Comparison of ENCODE assay signal across 8 mouse cellular contexts in genomic region chr12:28751508-28752263, GRCm38 (mm10). TPM values are rescaled to one million over a fixed set of nuclear protein-coding genes. Genes with fewer than 3 reads are reported as not detected.
A peak's percentile ranks its signal among the peaks of the same experiment; 100 is the strongest.
DNase-seq lines count a peak whose midpoint lies in the region; ATAC-seq and TF ChIP-seq lines count a peak whose summit lies in the region.

Gene Eipr1 (plus strand): TSS chr12:28751803.

- WGBS in heart, embryonic 11.5 days (ENCODE audit: insufficient replicate concordance): 4% methylated on average over 36 of the region's 36 CpGs
- WGBS in kidney, embryonic 16.5 days: 4% methylated on average over 36 of the region's 36 CpGs
- 3% methylated on average over 36 of the region's 36 CpGs for WGBS in liver, adult 2 months

- peaks cover 33% of the 10 kb centered on the region for H3K79me2 ChIP-seq in C2C12 (ENCODE audit: control insufficient read depth, insufficient read depth)
- H3K79me2 ChIP-seq in liver, adult 2 months (ENCODE audit: control insufficient read depth, insufficient read depth, low read length): peaks cover 15% of the 10 kb centered on the region; the same call in 1 of the 2 replicates
- H3K79me2 ChIP-seq in myocyte (ENCODE audit: control insufficient read depth, insufficient read depth): peaks cover 20% of the 10 kb centered on the region

- H3K36me3 ChIP-seq in C2C12 (ENCODE audit: control insufficient read depth, insufficient read depth) (no peaks in the 10 kb centered on the region), myocyte (ENCODE audit: control insufficient read depth, insufficient read depth) (no peaks in the 10 kb centered on the region)
- peaks cover 14% of the 10 kb centered on the region for H3K36me3 ChIP-seq in erythroblast, embryonic 14.5 days (ENCODE audit: control insufficient read depth)
- no peaks in the 10 kb centered on the region for H3K36me3 ChIP-seq in heart, embryonic 11.5 days (ENCODE audit: control insufficient read depth, insufficient read depth, low read length)
- peaks cover 5% of the 10 kb centered on the region for H3K36me3 ChIP-seq in kidney, embryonic 16.5 days (ENCODE audit: insufficient read depth, low read length)
- H3K36me3 ChIP-seq in liver, adult 2 months (ENCODE audit: control insufficient read depth, insufficient read depth, low read length): no peaks in the 10 kb centered on the region
- no peaks in the 10 kb centered on the region for H3K36me3 ChIP-seq in splenic B cell, adult 2 months (ENCODE audit: control insufficient read depth, insufficient read depth, low read length, poor library complexity, severe bottlenecking)

- peak within 1 kb of the TSS; percentile 59 for H3K4me3 ChIP-seq in C2C12 (ENCODE audit: insufficient read depth, poor library complexity, severe bottlenecking)
- peak within 1 kb of the TSS; percentile 73 for H3K4me3 ChIP-seq in erythroblast, embryonic 14.5 days (replicated peaks)
- peak within 1 kb of the TSS; percentile 83 for H3K4me3 ChIP-seq in heart, embryonic 11.5 days (ENCODE audit: low read depth, low read length)
- peak within 1 kb of the TSS; percentile 81 for H3K4me3 ChIP-seq in kidney, embryonic 16.5 days (ENCODE audit: low read length)
- H3K4me3 ChIP-seq in liver, adult 2 months (ENCODE audit: insufficient read depth, low read depth, low read length): peak within 1 kb of the TSS; percentile 74
- peak within 1 kb of the TSS; percentile 60 for H3K4me3 ChIP-seq in myocyte

- H3ac ChIP-seq in C2C12 (ENCODE audit: control insufficient read depth, insufficient read length, low read depth) (peak within 1 kb of the TSS; percentile 98), myocyte (ENCODE audit: control insufficient read depth, insufficient read length) (no peak within 1 kb of the TSS)

- H3K27ac ChIP-seq in heart, embryonic 11.5 days (ENCODE audit: low read depth, low read length): peak within 1 kb of the TSS; percentile 30; the same call in 1 of the 2 replicates
- H3K27ac ChIP-seq in kidney, embryonic 16.5 days (ENCODE audit: low read length): peak within 1 kb of the TSS; percentile 36; the same call in 1 of the 2 replicates
- peak within 1 kb of the TSS; percentile 32; the same call in 1 of the 2 replicates for H3K27ac ChIP-seq in liver, adult 2 months (replicated peaks; ENCODE audit: insufficient read depth, low read depth, low read length)

- no peak for TF ChIP-seq POLR2A in brain, embryonic 14.5 days (IDR thresholded peaks at IDR 0.05; ENCODE audit: borderline replicate concordance, extremely low read depth, insufficient read depth, insufficient read length, poor library complexity, severe bottlenecking)
- TF ChIP-seq POLR2A in liver, adult 2 months (IDR thresholded peaks at IDR 0.05; ENCODE audit: extremely low read depth, insufficient read depth, low read length): no peak
- no peak for TF ChIP-seq POLR2A in myocyte (IDR thresholded peaks at IDR 0.05; ENCODE audit: insufficient read length, low read depth)

- H3K27me3 ChIP-seq in C2C12 (ENCODE audit: control insufficient read depth, insufficient read depth, insufficient read length): no peaks in the 10 kb centered on the region
- no peaks in the 10 kb centered on the region for H3K27me3 ChIP-seq in erythroblast, embryonic 14.5 days (ENCODE audit: control insufficient read depth)
- no peaks in the 10 kb centered on the region for H3K27me3 ChIP-seq in heart, embryonic 11.5 days (ENCODE audit: control insufficient read depth, insufficient read depth, low read length)
- H3K27me3 ChIP-seq in kidney, embryonic 16.5 days (ENCODE audit: insufficient read depth, low read length): no peaks in the 10 kb centered on the region
- no peaks in the 10 kb centered on the region for H3K27me3 ChIP-seq in liver, adult 2 months (ENCODE audit: control insufficient read depth, insufficient read depth, low read length)
- H3K27me3 ChIP-seq in myocyte (ENCODE audit: control insufficient read depth, insufficient read depth, insufficient read length): no peaks in the 10 kb centered on the region
- no peaks in the 10 kb centered on the region for H3K27me3 ChIP-seq in splenic B cell, adult 2 months (ENCODE audit: control insufficient read depth, insufficient read depth, low read length, poor library complexity, severe bottlenecking)

- peak; percentile 81 for ATAC-seq in heart, embryonic 11.5 days (replicated peaks; ENCODE audit: insufficient number of reproducible peaks, low FRiP score, low TSS enrichment)
- peak; percentile 84 for ATAC-seq in kidney, embryonic 16.5 days (ENCODE audit: low FRiP score, low TSS enrichment)

- peak within 1 kb of the TSS; percentile 79 for H3K9ac ChIP-seq in heart, embryonic 11.5 days (ENCODE audit: low read depth, low read length)
- peak within 1 kb of the TSS; percentile 80 for H3K9ac ChIP-seq in kidney, embryonic 16.5 days (replicated peaks; ENCODE audit: low read length)
- H3K9ac ChIP-seq in liver, adult 2 months (ENCODE audit: low read depth, low read length): peak within 1 kb of the TSS; percentile 59

- TF ChIP-seq CTCF in C2C12 (IDR thresholded peaks at IDR 0.05; ENCODE audit: control insufficient read depth, insufficient read depth, insufficient read length): no peak
- TF ChIP-seq CTCF in brain, embryonic 14.5 days (IDR thresholded peaks at IDR 0.05; ENCODE audit: borderline replicate concordance, extremely low read depth, insufficient read depth, insufficient read length): no peak
- TF ChIP-seq CTCF in liver, adult 2 months (IDR thresholded peaks at IDR 0.05; ENCODE audit: low read depth, low read length): no peak

- H3K4me2 ChIP-seq in heart, embryonic 11.5 days: peak within 1 kb of the TSS; percentile 82
- H3K4me2 ChIP-seq in kidney, embryonic 16.5 days (replicated peaks; ENCODE audit: low read depth, low read length): peak within 1 kb of the TSS; percentile 83
- H3K4me2 ChIP-seq in myocyte (ENCODE audit: low read depth): peak within 1 kb of the TSS; percentile 90

- H3K4me1 ChIP-seq in erythroblast, embryonic 14.5 days (ENCODE audit: control insufficient read depth): peaks cover 49% of the 10 kb centered on the region
- 0 out of 2 replicates have a peak, but pooled peaks cover 7% of the 10 kb centered on the region for H3K4me1 ChIP-seq in heart, embryonic 11.5 days (ENCODE audit: control insufficient read depth, insufficient read depth, low read length)
- peaks cover 19% of the 10 kb centered on the region for H3K4me1 ChIP-seq in kidney, embryonic 16.5 days (ENCODE audit: insufficient read depth, low read length)
- H3K4me1 ChIP-seq in liver, adult 2 months (ENCODE audit: control insufficient read depth, insufficient read depth, low read length): peaks cover 7% of the 10 kb centered on the region; the same call in 1 of the 2 replicates

- peaks cover 10% of the 10 kb centered on the region for H3K79me3 ChIP-seq in C2C12 (ENCODE audit: low read depth)

- no peaks in the 10 kb centered on the region for H3K9me3 ChIP-seq in erythroblast, embryonic 14.5 days (ENCODE audit: control insufficient read depth, low read length)
- no peaks in the 10 kb centered on the region for H3K9me3 ChIP-seq in heart, embryonic 11.5 days (replicated peaks; ENCODE audit: control insufficient read depth, low read length)
- H3K9me3 ChIP-seq in kidney, embryonic 16.5 days (ENCODE audit: low read length): no peaks in the 10 kb centered on the region

- DNase-seq in brain, embryonic 14.5 days (ENCODE audit: low read depth): peak; percentile 97
- DNase-seq in liver, adult 2 months (ENCODE audit: extremely low read depth, low read depth, low spot score): peak; percentile 86
- DNase-seq in splenic B cell, adult 2 months (ENCODE audit: low read depth, low spot score): peak; percentile 96

TF ChIP-seq in C2C12, 6 proteins besides CTCF, POLR2A, EP300 and RAD21:
- no peak for TF ChIP-seq MAX (IDR thresholded peaks at IDR 0.05)
- no peak for TF ChIP-seq CEBPB (IDR thresholded peaks at IDR 0.05; ENCODE audit: low read depth)
- TF ChIP-seq USF1 (IDR thresholded peaks at IDR 0.05; ENCODE audit: low read depth): no peak
- no peak for TF ChIP-seq MYOG (IDR thresholded peaks at IDR 0.05; ENCODE audit: control insufficient read depth, extremely low read depth, insufficient read length)
- TF ChIP-seq MYOD1 (IDR thresholded peaks at IDR 0.05; ENCODE audit: control insufficient read depth, insufficient read length, low read depth): no peak
- no peak for TF ChIP-seq FOSL1 (IDR thresholded peaks at IDR 0.05; ENCODE audit: insufficient read depth, low read length, poor library complexity, severe bottlenecking)
TF ChIP-seq in C2C12: peak in this region for 0.

TF ChIP-seq in myocyte, 11 proteins besides CTCF, POLR2A, EP300 and RAD21:
- TF ChIP-seq E2F4 (IDR thresholded peaks at IDR 0.05; ENCODE audit: insufficient read depth) (no peak), TCF3 (IDR thresholded peaks at IDR 0.05; ENCODE audit: insufficient read length, low read depth) (no peak), CEBPB (IDR thresholded peaks at IDR 0.05; ENCODE audit: insufficient read depth, poor library complexity, severe bottlenecking) (no peak), USF1 (IDR thresholded peaks at IDR 0.05; ENCODE audit: low read depth) (no peak), TCF12 (IDR thresholded peaks at IDR 0.05; ENCODE audit: insufficient read depth, poor library complexity, severe bottlenecking) (no peak), MAX (IDR thresholded peaks at IDR 0.05; ENCODE audit: low read depth) (no peak), MYOG (IDR thresholded peaks at IDR 0.05; ENCODE audit: control insufficient read depth in 1 of 3, insufficient read depth in 1 of 3, insufficient read length in 2 of 3, low read depth in 2 of 3) (no peak), MYOD1 (IDR thresholded peaks at IDR 0.05; ENCODE audit: control insufficient read depth in 1 of 3, insufficient read length in 2 of 3, low read depth in 2 of 3) (no peak), REST (IDR thresholded peaks at IDR 0.05; ENCODE audit: insufficient read depth, insufficient read length) (no peak), POLR2AphosphoS2 (IDR thresholded peaks at IDR 0.05; ENCODE audit: insufficient read length, low read depth) (no peak), SRF (IDR thresholded peaks at IDR 0.05; ENCODE audit: control insufficient read depth, insufficient read length, low read depth) (no peak)
TF ChIP-seq in myocyte: peak in this region for 0.

RNA-seq across cellular contexts. Expression of gene Eipr1, which starts in this region (rescaled TPM):
- 22.7 TPM for polyA plus RNA-seq in C2C12 (2012; fragmentation: generic; extraction: Trizol)
- 57.1 and 59.9 TPM in 2 replicates for polyA plus RNA-seq in brain, embryonic 14.5 days (2012; rRNA removed)
- polyA plus RNA-seq in erythroblast, embryonic 14.5 days (2012): 4.5 and 4.6 TPM in 2 replicates
- polyA plus RNA-seq in heart, embryonic 11.5 days (2014; fragmentation: Nextera tagmentation; extraction: Ambion mirVana): 26.0 and 27.5 TPM in 2 replicates
- 41.4 and 43.5 TPM in 2 replicates for polyA plus RNA-seq in kidney, embryonic 16.5 days (2015; fragmentation: Nextera tagmentation; extraction: Ambion mirVana)
- total RNA-seq in liver, adult 2 months (2014; rRNA removed): 6.7 and 9.0 TPM in 2 replicates
- 16.6 and 18.1 TPM in 2 replicates for polyA plus RNA-seq in liver, adult 2 months (2012; rRNA removed)
- 19.5 TPM for polyA plus RNA-seq in myocyte (2012; fragmentation: generic; extraction: Trizol)

Comparison
In these comparisons a context has a peak if more than half of its experiments do, and no peak if none do; other contexts are left out.
1. Peak in every context shown above with its lines: DNase-seq, ATAC-seq, H3K4me3 ChIP-seq and H3K27ac ChIP-seq.